Mouse (Mus musculus) bone marrow macrophage, adult 2 months (primary cell): ENCODE measurements around the gene Rfc2.

Source experiments
- CTCF ChIP-seq: IDR thresholded peaks from 2 replicates; pipeline ENCODE4 v1.5.1; 2012; ENCODE audit warnings: low read depth, mild to moderate bottlenecking, low read length, moderate library complexity
- POLR2A ChIP-seq: IDR thresholded peaks from 2 replicates; pipeline ENCODE4 v1.6.1; 2012; ENCODE audit warnings: mild to moderate bottlenecking, low read depth, low read length, borderline replicate concordance

DNA sequence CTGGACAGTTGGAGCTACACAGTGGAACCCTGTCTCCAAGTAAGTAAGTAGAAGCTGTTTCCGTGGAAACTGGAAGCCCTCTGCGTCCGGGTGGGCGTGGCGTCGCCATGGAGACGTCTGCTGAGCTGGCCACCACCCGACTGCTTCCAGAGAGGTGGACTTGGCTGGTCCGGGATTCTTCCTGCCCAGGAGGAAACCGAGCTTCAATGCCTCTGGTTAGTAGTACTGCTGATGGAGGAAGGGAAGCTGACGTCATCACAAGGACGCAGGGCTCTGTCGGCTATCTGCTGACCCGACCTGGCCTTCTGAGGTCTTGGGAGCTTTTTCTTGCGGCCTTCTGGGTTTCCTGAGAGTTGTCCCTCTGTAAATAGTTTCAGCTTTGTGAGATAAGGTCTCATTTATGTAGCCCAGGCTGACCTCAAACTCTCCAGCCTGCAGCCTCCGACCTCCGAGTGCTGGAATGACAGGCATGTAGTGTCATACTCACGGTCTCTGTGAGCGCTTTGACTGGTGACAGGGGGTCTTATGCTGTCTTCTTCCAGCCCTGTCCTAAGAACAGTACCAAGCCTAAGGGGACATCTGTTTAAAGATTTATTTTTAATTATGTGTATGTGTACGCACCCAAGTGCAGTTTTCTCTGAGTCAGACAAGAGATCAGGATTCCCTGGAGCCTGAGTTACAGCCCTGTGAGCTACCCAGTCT lies 25.6 kb upstream of the Rfc2 start:
- TF ChIP-seq CTCF (no peak), POLR2A (no peak)
